Mouse (Mus musculus): ENCODE data around the gene Gm42791.

GRCm38 (mm10) chr5:148935871-148936270, 59.1 kb downstream of the Gm42791 start:
- no peak for TF ChIP-seq CTCF (IDR thresholded peaks at IDR 0.05)
- TF ChIP-seq EP300 (IDR thresholded peaks at IDR 0.05), result no peak

Measured in lung, postnatal 0 days (tissue).